In the genomic region with DNA sequence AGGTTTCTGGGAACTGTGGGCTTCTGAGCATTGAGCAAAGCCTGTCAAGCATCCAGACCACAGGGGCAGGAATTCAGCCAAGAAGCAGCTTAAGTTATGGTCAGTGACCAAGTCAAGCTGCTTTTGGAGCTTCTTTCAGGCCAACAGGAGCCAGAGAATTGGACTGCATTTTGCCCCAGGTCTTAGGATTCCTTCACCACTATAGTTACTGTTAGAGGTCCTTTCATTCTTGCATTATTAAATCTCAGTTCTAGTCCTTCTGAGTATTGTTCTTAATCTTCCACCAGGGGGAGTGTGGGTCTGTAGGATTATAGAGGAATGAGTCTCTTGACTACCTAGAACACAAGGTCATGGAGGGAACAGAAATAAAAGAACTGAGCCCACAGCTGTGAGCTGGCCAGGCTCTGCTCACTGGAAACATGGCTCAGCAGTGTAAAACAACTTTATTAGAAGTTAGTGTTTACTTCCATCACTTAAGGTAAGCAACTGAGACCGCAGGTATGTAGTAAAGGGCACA, we compare ENCODE assay signal across 11 mouse cellular contexts. TPM values are rescaled to one million over a fixed set of nuclear protein-coding genes. Genes with fewer than 3 reads are reported as not detected.
A peak's percentile ranks its signal among the peaks of the same experiment; 100 is the strongest.
DNase-seq lines count a peak whose midpoint lies in the region; ATAC-seq and TF ChIP-seq lines count a peak whose summit lies in the region.
"Had no signal": no experiment of that assay in that cellular context is flagged by ENCODE, and none has a peak within 500 bp of the region (broad histone marks: within the 10 kb centered on the region; RNA-seq: fewer than 3 reads in every experiment).

No protein-coding gene starts in this region.

- TF ChIP-seq CTCF in layer of hippocampus, adult 2 months (conservative IDR thresholded peaks at IDR 0.05): peak; percentile 77

- peak; percentile 58 for ATAC-seq in megakaryocyte progenitor cell, adult 5-6 weeks (replicated peaks; ENCODE audit: poor library complexity)
- no peak for ATAC-seq in granulocyte monocyte progenitor cell, adult 5-6 weeks (replicated peaks; ENCODE audit: poor library complexity, severe bottlenecking)

- DNase-seq in embryo, embryonic 10 days (ENCODE audit: low spot score): peak; percentile 31
- DNase-seq in embryo, embryonic 11 days: no peak
- DNase-seq in layer of hippocampus, adult 2 months (ENCODE audit: low spot score in 2 of 2): no peak
- no peak for DNase-seq in layer of hippocampus, adult 18-20 months (ENCODE audit: low spot score in 2 of 2)
- DNase-seq in T-cell, adult 2 months (ENCODE audit: low spot score): peak; percentile 16
- DNase-seq in frontal cortex, postnatal 36 days (ENCODE audit: low spot score in 2 of 2): no peak

- peak overlapping the region; percentile 56; the same call in 1 of the 2 replicates for H3K27ac ChIP-seq in layer of hippocampus, adult 2 months
- H3K27ac ChIP-seq: lung, embryonic 15.5 days had no signal

- H3K4me3 ChIP-seq in layer of hippocampus, adult 2 months: no peak overlapping the region
- H3K4me3 ChIP-seq: lung, embryonic 15.5 days had no signal

RNA-seq across cellular contexts. Expression of a gene that starts 10.5 kb away (rescaled TPM):
- total RNA-seq in layer of hippocampus, adult 2 months (2021): 100 to 1,000 TPM; 121 to 122 TPM
- 100 to 1,000 TPM; 118 to 119 TPM for total RNA-seq in layer of hippocampus, adult 18-20 months (2021)
- total RNA-seq in megakaryocyte progenitor cell, adult 5-6 weeks (2015): 57.5 and 59.2 TPM in 2 replicates
- 59.2 and 77.8 TPM in 2 replicates for total RNA-seq in megakaryocyte progenitor cell, adult 5-6 weeks (2017)
- total RNA-seq in granulocyte monocyte progenitor cell, adult 5-6 weeks (2014; fragmentation: Nextera tagmentation): 61.3 and 68.8 TPM in 2 replicates
- total RNA-seq in granulocyte monocyte progenitor cell, adult 5-6 weeks (2017): 64.5 and 85.8 TPM in 2 replicates

RNA-seq across cellular contexts. Expression of a gene that starts 10.6 kb away (rescaled TPM):
- 10 to 100 TPM; 44.2 to 45.7 TPM for total RNA-seq in layer of hippocampus, adult 2 months (2021)
- 10 to 100 TPM; 44.8 to 47.1 TPM for total RNA-seq in layer of hippocampus, adult 18-20 months (2021)
- 20.9 and 26.7 TPM in 2 replicates for total RNA-seq in megakaryocyte progenitor cell, adult 5-6 weeks (2015)
- 27.5 and 34.4 TPM in 2 replicates for total RNA-seq in megakaryocyte progenitor cell, adult 5-6 weeks (2017)
- 21.9 and 36.8 TPM in 2 replicates for total RNA-seq in granulocyte monocyte progenitor cell, adult 5-6 weeks (2014; fragmentation: Nextera tagmentation)
- 25.5 and 29.9 TPM in 2 replicates for total RNA-seq in granulocyte monocyte progenitor cell, adult 5-6 weeks (2017)

RNA-seq across cellular contexts. Expression of a gene that starts 13.6 kb away (rescaled TPM):
- 10 to 100 TPM; 29.9 to 31.3 TPM for total RNA-seq in layer of hippocampus, adult 2 months (2021)
- total RNA-seq in layer of hippocampus, adult 18-20 months (2021): 10 to 100 TPM; 29.1 to 29.8 TPM
- 8.9 and 9.3 TPM in 2 replicates for total RNA-seq in megakaryocyte progenitor cell, adult 5-6 weeks (2015)
- 4.2 and 5.5 TPM in 2 replicates for total RNA-seq in megakaryocyte progenitor cell, adult 5-6 weeks (2017)
- 13.2 and 15.1 TPM in 2 replicates for total RNA-seq in granulocyte monocyte progenitor cell, adult 5-6 weeks (2014; fragmentation: Nextera tagmentation)
- total RNA-seq in granulocyte monocyte progenitor cell, adult 5-6 weeks (2017): 3.3 and 5.6 TPM in 2 replicates

RNA-seq across cellular contexts. Expression of a gene that starts 13.6 kb away (rescaled TPM):
- total RNA-seq in layer of hippocampus, adult 2 months (2021): 10 to 100 TPM; 77.7 to 80.2 TPM
- 10 to 100 TPM; 73.8 to 78.2 TPM for total RNA-seq in layer of hippocampus, adult 18-20 months (2021)
- 112 and 130 TPM in 2 replicates for total RNA-seq in megakaryocyte progenitor cell, adult 5-6 weeks (2015)
- total RNA-seq in megakaryocyte progenitor cell, adult 5-6 weeks (2017): 158 and 160 TPM in 2 replicates
- 81.0 and 106 TPM in 2 replicates for total RNA-seq in granulocyte monocyte progenitor cell, adult 5-6 weeks (2014; fragmentation: Nextera tagmentation)
- total RNA-seq in granulocyte monocyte progenitor cell, adult 5-6 weeks (2017): 138 and 194 TPM in 2 replicates

RNA-seq across cellular contexts. Expression of a gene that starts 19.3 kb away (rescaled TPM):
- total RNA-seq in layer of hippocampus, adult 2 months (2021): 1 to 10 TPM; 4.5 to 4.7 TPM
- total RNA-seq in layer of hippocampus, adult 18-20 months (2021): 1 to 10 TPM; 5.3 to 5.7 TPM
- not detected in 2 replicates for total RNA-seq in megakaryocyte progenitor cell, adult 5-6 weeks (2015)
- total RNA-seq in megakaryocyte progenitor cell, adult 5-6 weeks (2017): not detected in 2 replicates
- not detected in 2 replicates for total RNA-seq in granulocyte monocyte progenitor cell, adult 5-6 weeks (2014; fragmentation: Nextera tagmentation)
- not detected in 2 replicates for total RNA-seq in granulocyte monocyte progenitor cell, adult 5-6 weeks (2017)
- total RNA-seq: G1E; hematopoietic stem cell, adult 5-6 weeks had no signal

Comparison
In these comparisons a context has a peak if more than half of its experiments do, and no peak if none do; other contexts are left out.
1. DNase-seq: peak in embryo, embryonic 10 days (single experiment) and T-cell, adult 2 months (single experiment); none in embryo, embryonic 11 days (single experiment), layer of hippocampus, adult 2 months (0 of 2), layer of hippocampus, adult 18-20 months (0 of 2) and frontal cortex, postnatal 36 days (0 of 2).